Mouse (Mus musculus): Measurements from ENCODE around the gene Yipf3.

Yipf3 gene

DNA sequence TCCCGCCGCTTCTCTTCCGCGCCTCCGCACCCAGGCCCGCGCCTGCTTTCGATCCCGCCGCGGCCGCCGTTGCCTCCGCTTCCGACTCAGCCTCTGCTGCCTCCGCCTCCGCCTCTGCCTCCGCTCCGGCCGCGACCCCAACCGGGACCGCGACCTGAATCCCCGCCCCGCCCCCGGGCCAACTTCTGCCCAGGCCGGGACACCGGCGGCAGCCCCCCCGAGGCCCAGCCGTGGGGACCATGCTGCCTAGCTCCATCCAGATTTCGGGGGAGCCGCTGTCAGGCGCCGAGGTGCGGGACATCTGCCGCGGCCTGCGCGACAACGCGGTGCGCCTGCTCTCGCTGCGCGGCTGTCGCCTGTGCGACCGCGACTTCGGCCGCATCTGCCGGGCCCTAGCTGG, 6.2 kb downstream of the Yipf3 start:
- no peak for DNase-seq (ENCODE audit: low read depth, low spot score)

DNA sequence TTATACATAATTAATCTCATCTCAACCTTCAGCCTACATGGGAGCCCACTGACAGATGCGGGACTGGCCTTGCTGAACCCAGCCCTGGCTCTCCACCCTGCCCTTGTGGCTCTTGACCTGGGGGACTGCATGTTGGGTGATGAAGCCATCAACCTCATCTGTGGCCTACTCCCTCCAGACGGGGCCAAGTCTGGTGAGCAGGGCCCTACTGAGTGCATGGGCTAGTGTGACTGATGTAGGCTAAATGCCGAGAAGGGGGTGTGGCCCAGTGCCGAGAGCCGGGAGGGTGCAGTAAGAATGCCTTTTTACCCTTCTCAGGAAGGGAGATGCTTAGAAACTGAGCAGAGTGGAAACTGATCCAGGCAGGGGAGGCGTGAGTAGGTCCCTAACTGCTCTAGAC, 7.3 kb downstream of the Yipf3 start:
- no peak for DNase-seq (ENCODE audit: low read depth, low spot score)

DNA sequence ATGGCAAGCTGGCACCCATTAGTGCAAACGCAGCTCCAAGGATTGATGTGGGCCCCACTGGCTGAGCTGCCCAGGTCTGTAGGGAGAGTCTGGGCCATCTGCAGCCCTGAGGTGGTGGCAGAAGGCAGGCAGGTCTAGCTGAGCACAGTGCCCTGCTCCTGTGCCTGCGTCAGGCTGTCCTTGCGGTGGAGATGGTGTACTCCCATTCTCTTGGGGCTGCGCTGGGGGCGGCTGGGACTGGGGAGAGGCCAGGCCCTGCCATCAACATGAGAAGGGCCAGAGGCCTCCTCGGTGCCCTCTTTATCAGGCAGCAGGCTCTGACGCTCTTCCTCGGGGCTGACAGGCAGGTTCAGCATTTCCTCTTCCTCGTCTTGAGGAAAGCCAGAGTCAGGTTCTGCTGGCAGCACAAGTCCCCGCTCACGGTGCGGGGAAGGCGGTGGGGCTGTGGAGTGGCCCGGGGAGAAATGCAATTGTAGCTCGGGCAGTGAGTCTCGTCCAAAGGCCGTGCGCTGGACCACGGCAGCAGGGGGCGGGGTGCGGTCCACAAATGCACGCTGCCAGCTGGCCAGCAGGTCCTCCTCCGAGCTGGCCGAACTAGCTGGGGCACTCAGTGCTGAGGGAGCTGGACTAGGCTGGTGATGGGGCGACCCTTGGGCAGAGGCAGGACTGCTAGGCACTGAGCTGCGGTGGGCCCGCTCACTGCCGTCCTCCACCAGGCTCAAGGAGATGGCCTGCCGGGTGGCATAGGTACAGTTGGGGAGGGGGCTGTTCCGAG, 10.6 kb downstream of the Yipf3 start:
- no peak for DNase-seq (ENCODE audit: low read depth, low spot score)

DNA sequence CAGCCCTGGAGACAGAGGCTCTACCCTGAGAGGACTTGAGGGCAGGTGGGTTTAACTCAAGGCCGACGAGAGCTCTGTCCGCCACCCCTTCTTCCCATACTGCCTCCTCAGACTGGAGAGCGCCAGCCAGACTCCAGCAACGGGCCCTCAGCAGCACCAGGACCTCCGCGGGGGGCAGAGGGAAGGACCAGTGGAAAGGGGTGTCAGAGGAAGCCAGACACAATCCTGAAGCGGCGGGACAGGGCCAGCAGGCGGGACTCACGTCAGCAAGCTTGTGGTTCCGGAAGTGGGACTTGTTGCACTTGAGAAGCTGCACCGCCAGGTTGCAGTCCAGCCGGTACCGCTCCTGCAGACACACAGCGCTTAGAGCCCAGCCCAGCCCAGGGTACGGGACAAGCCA, 11.8 kb downstream of the Yipf3 start:
- DNase-seq (ENCODE audit: low read depth, low spot score) = no peak

DNA sequence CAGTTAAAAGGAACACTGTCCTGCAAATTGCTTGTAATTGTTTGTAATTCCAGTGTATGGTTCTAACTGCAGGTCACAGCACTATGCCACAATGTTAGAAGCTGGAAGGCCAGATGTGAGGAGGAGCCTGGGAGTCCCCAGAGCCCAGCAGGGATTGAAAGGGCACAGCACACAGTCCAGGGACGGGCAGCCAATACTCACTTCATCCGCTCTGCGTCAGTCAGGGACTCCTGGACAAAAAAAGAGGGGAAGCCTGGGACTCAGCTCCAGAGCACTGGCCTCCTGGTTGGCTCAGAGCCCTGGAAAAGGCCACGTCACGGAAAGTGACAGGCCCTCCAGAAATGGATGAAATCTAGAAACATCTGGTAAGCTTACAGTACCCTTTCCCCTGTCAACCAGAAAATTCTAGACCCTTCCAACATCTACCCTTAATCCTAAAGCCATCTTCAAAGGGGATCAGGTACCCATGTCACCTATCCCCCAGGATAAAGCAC, 14.4 kb downstream of the Yipf3 start:
- DNase-seq (ENCODE audit: low read depth, low spot score) = no peak

DNA sequence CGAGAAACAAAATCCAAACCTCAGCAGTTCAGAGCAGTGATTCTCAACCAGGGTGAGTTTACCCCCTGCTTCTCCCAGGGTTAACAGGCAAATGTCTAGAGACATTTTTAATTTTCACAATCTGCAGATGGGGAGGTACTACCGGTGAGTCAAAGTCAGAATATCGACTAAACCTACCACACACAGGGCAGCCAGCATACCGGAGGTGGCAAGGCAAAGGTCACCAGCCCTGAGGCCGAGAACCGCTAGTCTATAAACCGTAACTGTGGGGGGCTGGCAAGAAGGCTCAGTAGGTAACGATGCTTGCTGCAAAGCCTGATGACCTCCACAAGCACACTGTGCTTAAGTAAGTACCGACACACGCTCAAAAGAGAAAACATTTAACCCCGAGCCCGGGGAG, 17.6 kb downstream of the Yipf3 start:
- DNase-seq (ENCODE audit: low read depth, low spot score) = no peak

DNA sequence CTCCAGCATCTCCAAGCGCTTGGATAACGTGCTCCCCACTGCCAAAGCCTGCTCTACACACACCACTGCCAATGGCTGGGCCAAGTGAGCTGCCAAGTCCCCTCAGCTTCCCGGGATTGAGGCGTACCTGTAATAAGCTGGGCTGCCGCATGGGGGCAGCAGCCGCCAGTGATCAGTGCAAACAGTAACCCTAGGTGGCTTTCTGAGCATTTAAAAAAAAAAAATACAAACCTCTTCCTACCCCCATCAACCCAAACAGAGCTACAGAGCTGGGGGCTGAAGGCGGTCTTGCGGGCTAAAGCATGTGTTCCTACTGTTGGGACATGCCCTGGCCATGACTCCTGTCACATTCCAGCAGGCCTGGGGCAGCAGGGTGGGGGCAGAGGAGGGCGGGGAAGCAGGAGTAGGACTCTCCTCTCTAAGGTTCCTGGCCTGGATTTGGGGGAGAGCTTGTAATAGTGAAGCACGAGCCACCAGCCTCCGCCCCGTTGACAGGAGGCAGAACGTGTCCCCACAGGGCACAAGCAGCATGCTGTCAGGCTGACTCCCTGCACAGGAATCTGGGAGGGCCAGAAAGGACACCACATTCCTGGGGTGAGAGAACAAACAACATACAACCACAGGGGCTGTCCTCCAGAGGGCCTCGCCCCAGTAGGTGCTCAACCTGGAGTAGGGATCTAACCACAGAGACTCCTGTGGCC, 18.2 kb downstream of the Yipf3 start:
- DNase-seq (ENCODE audit: low read depth, low spot score) = peak; percentile 75

DNA sequence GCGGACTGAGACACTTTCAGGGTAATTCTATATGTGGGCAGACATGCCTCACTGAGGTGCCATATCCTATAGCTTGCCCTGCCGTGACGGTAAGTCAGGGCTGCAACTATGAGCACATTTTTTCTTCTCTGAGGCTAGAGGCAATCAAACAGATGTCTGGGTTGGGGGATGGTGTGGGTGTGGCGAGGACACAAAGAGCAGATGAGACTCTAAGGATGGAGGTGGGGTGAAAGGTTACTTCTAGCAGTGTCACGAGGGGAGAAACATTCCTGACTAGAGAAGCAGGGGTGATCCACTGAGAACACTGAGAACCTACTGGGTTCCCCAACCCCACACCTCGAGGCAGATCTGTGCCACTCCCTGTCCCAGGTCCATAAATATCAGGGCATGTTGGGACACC, 19.1 kb downstream of the Yipf3 start:
- DNase-seq (ENCODE audit: low read depth, low spot score) = no peak

DNA sequence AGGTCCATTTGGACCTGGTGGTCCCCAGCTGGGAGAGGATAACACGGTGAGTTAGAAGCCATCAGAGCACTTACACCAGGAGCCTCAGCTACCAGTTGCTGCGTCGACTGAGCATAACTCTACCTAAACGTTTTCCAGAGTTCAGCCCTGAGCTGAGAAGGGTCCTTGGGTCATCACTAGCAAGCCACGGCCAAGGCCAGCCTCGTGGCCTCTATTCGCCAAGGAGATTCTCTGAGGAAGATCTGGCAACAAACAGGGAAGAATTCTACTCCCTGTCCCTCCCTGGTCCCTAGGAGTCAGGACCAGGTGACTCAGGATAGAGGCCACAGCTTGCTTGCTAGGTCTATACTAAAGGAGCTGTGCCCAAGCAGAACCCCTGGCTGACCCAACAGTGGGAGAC, 19.6 kb downstream of the Yipf3 start:
- no peak for DNase-seq (ENCODE audit: low read depth, low spot score)

DNA sequence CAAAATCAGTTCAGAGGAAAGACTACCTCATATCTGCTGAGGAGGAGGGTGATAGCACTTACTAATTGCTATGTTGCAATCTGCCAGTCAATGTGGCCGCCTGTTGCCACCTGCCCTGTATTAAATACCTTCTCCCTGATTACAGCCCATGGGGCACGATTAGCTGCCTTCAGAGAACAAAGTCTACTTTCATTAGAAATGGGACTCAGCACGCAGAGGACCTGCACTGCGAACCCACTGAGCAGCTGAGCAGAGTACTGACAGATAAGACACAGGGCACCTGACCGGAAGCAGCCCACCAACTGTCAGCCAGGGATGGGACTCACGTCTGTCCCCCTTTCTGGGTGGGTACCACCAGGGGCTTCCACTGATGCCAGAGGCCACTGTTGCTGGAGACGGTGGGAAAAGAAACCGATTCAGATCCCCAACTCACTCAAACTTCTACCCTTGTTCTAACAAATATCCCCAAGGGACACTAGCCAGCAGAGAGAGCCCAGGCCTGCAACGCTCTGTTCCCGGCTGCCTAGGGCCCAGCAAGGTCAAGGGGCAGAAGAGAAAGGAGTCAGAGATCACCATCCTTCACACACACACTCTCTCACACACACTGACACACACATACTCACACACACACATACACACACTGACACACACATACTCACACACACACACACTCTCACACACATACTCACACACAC, 20.3 kb downstream of the Yipf3 start:
- no peak for DNase-seq (ENCODE audit: low read depth, low spot score)

DNA sequence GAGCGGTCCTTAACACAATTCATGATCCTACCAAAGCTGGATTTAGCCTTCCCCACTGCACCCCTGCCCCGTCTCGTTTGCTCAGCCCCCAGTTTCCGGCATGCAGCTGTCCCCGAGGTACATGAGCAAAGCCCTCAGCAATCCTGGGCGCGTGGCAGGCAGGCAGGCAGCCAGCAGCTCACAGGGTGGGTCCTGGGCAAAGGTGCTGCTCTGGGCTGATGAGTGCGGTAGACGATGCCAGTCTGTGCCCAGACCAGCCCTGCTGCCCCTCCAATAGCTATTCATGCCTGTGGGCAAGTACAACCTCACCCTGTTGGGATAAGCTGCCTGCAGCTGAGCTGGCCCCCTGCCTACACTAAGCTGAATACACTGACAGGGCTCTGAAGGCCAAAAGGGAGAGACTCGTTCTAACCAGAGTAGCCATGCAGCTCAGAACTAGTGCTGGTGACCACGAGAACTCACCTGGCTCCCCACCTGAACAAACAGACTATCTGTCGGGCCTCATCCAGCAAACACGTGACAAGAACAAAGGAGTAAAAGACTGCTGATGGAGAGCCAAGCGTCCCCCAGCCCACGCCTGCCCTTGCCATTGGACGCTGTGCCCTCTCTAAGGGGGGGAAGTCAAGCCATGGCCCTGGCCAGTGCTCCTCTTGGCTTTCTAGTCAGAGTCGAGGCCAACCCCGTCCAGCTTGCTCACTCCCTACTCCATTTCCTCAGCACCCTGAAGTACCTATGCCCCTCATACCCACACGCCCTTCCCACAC, 22.1 kb downstream of the Yipf3 start:
- no peak for DNase-seq (ENCODE audit: low read depth, low spot score)

DNA sequence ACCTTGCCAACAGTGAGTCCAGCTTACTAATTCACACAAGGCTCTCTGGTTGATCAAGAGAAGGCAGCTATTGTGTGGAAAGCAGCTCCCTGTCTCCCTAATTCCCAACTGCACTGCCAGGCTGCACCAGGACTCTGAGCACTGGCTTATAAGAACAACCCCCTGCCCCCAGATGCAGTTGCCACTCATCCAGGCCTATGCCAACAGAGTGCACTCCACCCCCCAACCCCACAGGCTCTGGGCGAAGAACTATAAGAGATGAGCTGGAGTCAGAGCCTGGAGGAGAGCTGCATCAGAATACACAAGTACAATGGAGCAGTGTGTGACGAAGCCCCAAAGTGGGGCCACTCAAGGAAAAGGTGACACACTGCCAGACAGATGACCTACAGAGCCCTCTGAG, 24.2 kb downstream of the Yipf3 start:
- no peak for DNase-seq (ENCODE audit: low read depth, low spot score)

DNA sequence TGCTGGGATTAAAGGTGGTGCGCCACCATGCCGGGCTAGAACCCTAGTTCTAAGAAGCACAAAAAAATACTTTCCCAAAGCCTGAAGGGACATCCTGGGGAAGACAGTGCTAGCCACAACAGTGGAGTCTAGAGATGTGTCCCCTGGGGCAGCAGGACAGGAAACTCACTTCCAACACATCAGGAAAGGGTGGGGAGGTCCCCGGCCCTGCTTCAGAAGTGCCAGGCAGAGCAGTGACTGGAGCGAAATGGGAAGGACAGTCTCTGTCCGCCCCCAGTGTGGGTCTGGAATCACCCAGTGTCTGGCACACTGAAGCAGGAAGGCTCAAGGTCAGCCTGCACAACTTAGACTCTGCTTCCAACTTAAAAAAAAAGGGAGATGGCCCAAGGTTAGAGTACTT, 24.8 kb downstream of the Yipf3 start:
- no peak for DNase-seq (ENCODE audit: low read depth, low spot score)

DNA sequence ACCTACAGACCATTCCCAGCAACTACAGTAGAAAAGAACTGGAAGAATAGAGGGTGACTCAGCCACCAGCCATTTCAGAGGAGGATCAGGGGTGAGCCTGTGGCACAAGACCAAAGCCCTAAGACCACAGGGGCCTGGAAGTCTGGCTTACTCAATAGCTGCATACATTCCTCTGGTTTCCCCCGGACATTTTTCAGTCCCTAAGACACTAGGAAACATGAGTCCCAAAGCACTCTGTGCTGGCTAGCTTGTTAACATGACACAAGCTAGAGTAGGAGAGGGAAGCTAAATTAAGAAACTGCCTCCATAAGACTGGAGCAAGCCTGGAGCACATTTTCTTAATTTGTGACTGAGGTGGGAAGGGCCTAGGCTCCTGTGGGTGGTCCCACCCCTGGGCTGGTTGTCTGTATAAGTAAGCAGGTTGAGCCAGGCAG, 25.9 kb downstream of the Yipf3 start:
- DNase-seq (ENCODE audit: low read depth, low spot score) = no peak

DNA sequence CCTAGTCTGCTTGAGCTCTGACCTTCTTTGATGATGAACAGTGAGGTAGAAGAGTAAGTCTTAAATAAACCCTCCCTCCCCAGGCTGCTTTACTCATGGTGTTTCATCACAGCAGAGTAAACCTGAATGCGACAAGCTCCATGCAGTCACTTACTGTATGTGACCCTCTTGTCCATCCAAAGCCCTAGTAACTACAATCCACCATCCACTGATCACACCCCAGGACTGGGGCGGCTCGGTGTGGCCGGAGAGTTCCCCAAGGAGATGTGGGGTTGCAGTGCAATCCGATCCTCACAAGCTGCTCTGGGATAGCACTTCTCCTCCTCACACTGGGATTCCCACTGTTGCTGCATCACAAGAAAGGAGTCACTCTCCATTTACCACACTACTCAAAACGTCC, 26.6 kb downstream of the Yipf3 start:
- DNase-seq (ENCODE audit: low read depth, low spot score) = no peak

DNA sequence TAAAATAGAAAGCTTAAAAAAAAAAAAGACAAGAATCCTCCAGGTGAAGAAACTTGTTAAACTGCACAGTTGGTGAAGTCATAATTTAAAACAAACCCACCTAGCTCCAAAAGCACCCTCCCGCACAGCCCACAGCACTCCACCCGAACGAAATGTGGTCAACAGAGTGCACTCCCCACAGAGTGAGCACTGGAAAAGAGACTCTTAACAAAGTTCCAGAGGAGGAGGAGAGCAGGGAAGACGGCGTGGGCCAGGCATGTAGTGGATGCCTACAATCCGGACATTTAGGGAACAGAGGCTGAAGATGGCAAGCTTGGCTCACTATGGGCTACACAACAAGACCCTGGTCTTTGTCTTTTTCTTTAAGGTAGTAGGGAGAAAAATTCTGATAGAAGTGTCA, 27.2 kb downstream of the Yipf3 start:
- no peak for DNase-seq (ENCODE audit: low read depth, low spot score)

DNA sequence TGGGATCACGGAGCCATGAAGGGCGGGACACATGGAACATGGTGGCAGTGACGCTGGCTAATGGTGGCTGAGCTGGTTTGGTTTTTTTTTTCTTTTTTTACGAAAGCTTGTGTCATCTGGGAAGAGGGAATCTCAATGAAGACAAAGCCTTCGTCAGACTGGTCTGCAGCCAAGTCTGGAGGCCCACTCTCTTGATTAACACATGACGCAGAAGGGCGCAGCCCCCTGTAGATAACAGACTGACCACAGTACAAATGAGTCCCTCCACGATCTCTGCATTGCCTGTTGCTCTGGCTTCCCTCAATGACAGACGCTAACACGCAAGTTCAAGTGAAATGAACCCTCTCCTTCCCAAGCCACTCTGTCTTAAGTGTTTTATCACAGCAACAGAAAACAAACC, 27.6 kb downstream of the Yipf3 start:
- no peak for DNase-seq (ENCODE audit: low read depth, low spot score)

DNA sequence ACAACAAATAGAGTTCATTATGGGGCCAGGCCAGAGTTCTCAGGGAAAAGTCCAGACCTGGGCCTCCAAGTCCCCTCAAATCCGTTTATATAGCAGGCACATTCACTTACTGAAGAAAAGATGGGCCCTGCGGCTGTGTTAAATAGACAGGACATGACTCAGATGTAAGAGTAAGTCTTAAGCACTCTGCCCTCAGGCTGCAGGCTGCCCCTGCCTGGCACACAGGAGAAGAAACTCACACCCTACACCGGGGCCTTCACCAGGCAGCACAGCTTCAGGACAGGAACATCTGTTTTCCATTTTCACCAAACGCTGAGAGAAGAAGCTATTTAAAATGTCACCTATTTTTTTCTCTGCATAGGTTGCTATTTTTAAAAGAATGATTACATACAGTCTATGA, 29.7 kb downstream of the Yipf3 start:
- DNase-seq (ENCODE audit: low read depth, low spot score) = no peak

DNA sequence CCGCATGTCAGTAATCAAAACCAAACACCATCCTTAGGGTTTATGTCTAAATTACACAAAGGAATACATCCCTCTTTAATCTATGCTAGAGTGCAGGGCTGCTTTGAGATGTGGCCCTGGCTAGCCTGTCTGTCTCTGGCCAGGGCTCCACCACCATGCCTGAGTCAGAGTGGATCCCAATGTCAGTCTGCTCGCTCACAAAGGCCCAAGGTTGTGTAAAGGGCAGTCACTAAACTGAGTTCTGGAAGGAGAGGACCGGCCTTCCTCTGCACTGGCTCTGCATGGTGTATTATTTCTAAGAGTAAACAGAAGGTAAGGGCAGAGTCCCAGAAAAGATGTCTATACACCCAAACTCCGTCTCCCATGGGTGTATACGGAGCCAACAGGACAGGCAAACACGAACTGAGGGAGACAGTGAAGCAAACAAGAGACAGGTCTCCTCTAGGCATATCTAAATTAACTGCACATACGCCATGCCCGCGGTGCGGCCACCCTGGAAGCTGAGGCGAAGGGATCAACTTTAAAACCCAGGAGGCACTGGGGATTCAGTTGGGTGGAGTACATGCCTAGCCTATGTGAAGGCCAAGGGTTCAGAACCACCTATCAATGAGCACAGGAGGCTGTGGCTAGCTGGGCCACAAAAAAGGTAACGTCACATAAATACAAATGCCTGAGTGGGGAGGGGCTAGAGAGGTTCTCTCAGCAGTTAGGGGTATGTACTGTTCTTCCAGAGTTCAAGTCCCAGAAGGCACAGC, 30.3 kb downstream of the Yipf3 start:
- no peak for DNase-seq (ENCODE audit: low read depth, low spot score)

DNA sequence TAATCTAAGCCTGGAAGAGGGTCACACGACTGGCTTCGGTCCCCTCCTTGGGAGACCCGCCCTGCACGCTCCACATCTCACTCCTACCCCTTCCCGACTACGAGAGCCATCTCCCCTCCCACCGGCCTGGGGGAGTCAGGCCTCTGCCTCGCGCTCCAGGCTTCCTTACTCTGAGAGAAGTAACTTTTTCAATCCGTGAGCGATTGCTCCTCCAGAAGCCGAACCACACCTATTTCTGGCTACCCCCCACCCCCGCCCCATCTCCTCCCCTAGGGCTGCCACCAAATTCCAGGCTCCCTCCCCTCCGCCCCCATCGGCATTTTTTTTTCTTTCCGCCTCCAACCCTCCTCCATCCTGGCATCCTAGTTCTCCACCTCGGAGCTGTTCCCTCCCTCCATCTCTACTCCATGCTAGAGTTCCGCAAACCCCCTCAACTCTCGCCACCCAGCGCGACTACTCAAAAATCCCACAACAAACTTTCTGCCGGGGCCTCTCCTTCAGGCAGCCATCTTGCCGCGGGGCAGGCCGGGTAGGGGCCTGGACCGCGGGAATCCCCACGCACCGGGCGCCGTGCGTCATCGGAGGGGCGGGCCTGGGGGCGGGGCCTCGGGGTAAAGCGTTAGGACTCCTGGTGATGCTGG, 34.7 kb downstream of the Yipf3 start, which contains the start of gene Tjap1:
Tjap1 (minus strand) TSS at position 544 of the 641 bp plus-strand sequence.
- peak; percentile 88 for DNase-seq (ENCODE audit: low read depth, low spot score)

DNA sequence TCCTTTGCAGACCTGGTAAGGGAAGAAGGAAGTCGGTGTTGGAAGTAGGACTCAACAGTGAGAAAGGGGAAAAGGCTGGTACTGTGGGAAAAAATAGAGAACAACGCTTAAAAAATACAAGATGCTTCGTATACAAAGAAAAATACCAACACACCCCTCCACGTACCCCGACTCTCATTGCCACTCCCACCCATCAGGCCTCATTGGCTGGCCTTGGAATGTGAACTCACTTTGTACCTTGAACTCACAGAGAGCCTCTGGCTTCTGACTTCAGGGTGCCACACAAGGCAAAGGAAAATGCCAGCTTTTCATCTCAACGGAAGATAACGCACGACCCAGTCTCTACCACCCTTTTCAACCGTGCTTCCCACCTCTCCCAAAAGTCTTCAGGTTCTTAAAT, 35.3 kb downstream of the Yipf3 start:
- no peak for DNase-seq (ENCODE audit: low read depth, low spot score)

Data from CD4-positive helper T cell, adult 2 months (primary cell).